Mouse (Mus musculus) lung, adult 2 months (tissue): ENCODE data around the gene Slc22a23.

Experiments
- CTCF ChIP-seq: fragments of 200-500 bp; IDR thresholded peaks from 2 replicates; pipeline ENCODE4 v1.5.1; 2011; ENCODE audit warnings: mild to moderate bottlenecking, low read length, control low read depth; ENCODE audit not compliant: insufficient read depth
- POLR2A ChIP-seq: fragments of 200-500 bp; IDR thresholded peaks from 2 replicates; pipeline ENCODE4 v1.6.1; 2011; ENCODE audit warnings: low read depth, mild to moderate bottlenecking, control low read depth, low read length, borderline replicate concordance; ENCODE audit errors: extremely low read depth

GRCm38 (mm10) chr13:34212735-34213212 is 132.2 kb downstream of the Slc22a23 start:
- TF ChIP-seq CTCF (no peak), POLR2A (no peak)
